Mouse (Mus musculus) layer of hippocampus, adult 18-20 months (tissue): ENCODE data around the gene Pde11a. TPM values are rescaled to one million over a fixed set of nuclear protein-coding genes. Genes with fewer than 3 reads are reported as not detected.

Source experiments
- DNase-seq, 2 experiments: peaks; one replicate each; pipeline ENCODE4 v3.0.0; 2022; ENCODE audit warnings: low spot score in 2 of 2
- total RNA-seq, 2 experiments: library from RNA; stranded (reverse); gene quantifications; 2 replicates each; pipeline ENCODE4 v1.2.3; 2021

The Pde11a gene
- total RNA-seq, 2 experiments from 2014 or later, result 18.5 to 21.6 TPM

DNA sequence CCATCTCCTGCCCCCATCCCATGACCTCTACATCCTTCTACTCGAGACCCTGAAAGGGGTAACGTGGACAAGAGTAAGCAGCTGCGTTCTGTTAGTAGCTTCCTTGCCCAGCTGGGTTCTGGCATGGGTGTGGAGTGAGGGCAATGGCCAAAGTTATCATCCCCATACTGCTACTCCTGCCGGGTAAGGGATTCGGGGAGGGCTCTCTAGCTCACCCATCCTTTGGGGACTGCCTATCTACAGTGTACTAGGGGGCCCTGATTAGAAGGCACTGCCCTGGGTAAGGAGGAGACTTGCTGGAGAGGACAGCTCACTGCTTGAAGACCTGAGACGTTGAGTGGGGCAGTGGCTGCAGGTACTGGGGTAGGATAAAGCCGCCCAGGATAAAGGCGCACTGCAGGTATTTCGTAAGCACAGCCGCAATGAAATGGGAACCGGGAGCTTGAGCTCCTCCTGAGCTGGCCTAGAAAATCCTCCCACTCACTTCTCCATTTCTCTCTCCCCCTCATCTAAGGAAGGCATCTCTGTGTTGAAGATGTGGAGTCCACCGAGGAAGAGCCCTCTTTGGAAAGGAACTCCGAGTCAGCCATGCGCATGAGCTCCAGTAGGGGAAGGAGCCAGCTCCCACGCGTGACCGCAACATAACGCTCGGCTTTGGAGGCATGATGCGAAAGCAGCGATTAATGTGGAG lies 15.2 kb downstream of the Pde11a start:
- DNase-seq, result no peak

DNA sequence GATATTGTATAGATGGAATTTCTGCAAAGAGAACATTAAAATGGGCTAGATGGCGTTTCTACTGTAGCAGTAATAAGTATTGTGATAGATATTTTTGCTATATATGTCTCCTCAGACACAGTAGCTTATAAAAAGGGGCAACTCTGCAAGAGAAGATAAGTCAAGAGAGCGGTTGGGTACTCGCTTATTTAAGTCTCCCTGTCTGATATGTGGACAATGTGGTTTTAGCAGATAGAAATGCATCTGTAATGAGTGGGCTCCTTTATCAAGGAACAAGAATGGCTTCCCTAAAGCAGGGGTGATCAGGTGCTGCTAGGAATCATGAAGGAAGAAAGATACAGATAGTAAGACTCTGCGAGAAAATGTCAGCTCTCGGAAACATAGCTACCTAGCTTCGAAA lies 18.2 kb downstream of the Pde11a start:
- DNase-seq, result no peak

DNA sequence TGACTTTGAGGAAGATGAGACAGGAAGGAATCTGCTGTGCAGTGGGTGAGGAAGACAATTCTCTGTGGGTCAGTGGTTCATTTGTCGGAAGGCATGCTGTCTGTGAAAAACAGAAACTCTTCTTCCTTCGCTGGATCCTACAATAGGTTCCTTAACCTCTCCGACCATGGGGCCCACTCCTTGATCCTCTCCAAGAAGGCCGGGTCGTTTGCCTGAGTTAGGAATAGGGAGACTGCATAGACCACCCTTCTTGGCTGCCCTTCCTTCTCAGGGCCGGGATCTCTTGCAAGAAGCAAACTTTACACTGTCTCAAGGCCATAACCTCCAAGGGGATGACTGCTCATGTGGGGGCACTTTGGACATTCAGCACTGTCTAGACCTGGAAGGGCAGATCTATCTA lies 19.3 kb downstream of the Pde11a start:
- no peak for DNase-seq

DNA sequence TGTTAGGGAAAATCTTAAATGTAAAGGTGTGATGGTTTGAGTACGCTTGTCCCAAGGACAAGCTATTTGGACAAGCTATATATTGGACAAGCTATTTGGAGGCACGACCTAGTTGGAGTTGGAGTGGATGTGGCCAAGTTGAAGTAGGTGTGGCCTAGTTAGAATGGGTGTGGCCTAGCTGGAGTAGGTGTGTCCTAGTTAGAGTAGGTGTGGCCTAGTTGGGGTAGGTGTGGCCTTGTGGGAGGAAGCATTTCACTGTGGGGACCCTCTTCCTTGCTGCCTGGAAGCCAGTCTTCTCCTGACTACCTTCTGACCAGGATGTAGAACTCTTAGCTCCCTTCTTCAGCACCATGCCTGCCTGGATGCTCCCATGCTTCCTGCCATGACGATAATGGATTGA lies 50.9 kb downstream of the Pde11a start:
- DNase-seq, result no peak

DNA sequence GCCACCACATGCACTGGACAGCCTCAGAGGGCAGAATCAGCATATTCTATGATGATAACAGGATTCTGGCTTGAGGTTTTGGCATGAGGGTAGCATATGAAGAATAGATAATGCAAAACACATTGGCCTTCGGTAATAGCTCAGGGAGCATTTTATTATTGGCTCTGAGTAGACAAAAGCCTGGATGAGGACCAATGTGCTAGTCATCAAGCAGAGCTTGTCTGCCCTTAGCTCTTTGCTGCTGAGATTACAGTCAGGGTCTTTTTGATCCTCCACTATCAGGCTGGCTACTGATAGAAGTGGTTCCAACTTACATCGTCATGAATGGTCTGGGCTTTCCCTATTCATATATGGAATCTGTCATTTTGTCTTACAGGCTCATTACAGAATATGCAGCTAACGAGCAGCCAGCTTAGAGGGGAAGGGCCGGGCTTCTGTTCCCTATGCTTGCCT lies 52.3 kb downstream of the Pde11a start:
- peak in 1 of 2 experiments; percentile 38 for DNase-seq

DNA sequence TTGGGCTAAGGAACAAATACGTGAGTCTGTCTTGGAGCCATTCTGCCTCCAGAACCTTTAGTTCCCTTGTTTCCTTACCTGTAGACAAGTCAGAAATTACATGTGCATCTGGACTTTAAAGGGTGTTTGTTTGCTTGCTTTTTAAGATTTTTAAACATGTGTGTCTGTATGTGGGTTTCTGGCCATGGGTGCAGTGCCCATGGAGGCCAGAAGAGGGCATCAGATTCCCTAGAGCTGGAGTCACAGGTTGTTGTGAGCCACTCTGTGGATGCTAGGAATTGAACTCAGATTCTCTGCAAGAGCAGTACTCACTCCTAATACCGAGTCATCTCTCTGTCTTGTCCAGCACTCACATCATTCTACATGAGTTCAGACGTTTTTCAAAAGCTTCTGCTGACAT lies 53.4 kb downstream of the Pde11a start:
- no peak for DNase-seq

DNA sequence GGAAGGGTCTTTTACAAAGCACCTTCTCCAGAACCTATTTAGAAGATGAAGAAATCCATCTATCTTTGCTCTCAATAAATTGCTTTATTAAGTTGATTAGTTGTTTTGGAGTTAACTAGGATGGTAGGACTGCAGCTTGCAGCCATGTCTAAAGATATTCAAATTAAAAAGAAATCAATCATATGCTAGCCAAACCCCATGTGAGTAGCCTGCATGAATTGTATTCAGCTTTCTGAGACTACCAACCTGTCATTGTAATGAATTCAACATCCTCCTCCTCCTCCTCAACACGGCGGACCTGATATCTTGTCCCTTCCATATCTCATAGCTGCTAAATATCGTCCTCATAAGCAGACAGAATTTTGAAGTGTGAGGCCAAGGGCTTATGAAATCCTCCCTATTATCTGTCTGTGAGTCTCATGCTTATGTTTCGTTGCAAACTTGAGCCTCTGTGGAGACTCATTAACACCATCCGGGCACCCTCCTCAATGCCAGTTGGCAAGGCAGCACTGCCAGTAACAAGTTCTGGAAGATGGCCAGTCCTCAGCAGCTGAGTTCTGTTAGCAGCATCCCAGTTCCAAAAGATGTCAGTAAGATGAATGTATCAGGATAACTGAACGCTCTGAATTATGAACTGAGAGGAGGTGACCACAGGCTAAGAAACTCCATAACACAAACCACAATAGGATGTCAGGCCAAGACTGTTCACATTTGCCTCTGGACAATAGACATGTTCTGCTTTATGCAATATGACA lies 55.0 kb downstream of the Pde11a start:
- peak; percentile 87 to 94 for DNase-seq

DNA sequence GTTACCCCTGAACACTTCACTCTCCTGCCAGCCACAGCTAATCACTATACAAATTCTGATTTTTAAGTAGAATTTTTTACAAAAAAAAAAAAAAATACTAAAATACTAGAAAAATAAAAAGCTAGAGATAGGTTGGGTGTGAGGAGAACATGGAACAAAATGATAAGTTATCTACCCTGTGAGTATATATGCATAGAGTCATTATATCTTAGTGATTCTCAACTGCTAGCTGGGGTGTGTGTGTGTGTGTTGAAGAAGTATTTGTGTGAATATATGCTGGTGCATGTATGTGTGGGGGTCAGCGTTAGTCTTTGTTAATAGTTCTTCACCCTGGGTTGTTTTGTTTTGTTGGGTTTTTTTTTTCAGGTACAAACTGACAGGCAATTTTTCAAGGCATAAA lies 69.1 kb downstream of the Pde11a start:
- no peak for DNase-seq

DNA sequence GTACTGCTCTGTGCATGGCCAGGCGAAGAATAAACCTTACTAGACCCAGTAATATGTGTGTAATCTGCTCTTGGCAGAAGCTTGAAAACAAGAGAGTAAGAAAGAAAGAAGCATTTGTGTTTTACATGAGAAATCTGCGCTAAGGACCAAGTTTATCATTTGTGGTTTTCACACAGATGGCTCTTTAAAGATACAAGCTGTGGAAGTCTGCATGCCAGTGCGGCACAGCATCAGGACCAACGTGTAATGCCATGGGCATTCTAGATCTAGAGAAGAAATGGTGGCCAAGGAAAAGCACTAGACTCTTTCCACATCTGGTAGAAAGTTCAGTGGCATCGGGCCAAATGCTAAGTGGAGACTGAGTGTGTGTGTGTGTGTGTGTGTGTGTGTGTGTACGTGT lies 71.2 kb downstream of the Pde11a start:
- DNase-seq, result peak in 1 of 2 experiments; percentile 47

DNA sequence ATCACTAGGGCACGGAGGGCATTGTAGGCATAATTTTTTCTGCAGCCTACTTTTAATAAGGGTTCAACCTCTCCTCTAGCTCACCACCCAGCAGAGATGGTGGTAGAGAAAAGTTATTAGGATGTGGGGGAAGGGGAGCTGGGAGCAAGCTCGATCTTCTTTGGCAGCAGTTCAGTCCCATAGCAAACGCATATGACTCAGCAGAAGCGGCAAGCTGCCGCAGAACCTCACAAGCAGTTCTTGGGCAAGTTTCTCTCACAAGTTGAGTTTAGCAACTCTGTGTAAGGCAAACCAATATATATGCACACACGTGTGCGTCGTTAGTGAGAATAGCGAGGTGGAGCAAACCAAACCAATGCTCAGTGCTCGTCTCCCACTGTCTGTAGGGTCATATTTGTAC lies 72.0 kb downstream of the Pde11a start:
- DNase-seq, result peak; percentile 35 to 74

DNA sequence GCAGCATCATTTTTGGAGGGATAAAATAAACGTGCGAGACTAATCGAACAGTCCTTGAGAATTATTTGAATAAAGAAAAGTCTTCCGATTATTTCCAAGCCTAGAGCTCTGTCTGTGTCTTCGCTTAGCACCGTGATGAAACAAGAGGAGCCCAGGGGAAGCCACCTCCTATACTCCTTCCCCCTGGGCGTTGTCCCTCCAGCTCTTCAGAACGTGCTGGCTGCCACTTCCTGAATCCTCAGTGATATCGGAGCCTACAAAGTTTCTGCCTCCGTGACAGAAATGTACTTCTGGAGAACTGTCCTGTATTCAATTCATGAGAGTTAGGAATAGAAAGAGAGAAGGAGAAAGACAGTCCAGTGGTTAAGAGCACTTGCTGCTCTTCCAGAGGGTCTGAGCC lies 74.3 kb downstream of the Pde11a start:
- no peak for DNase-seq

DNA sequence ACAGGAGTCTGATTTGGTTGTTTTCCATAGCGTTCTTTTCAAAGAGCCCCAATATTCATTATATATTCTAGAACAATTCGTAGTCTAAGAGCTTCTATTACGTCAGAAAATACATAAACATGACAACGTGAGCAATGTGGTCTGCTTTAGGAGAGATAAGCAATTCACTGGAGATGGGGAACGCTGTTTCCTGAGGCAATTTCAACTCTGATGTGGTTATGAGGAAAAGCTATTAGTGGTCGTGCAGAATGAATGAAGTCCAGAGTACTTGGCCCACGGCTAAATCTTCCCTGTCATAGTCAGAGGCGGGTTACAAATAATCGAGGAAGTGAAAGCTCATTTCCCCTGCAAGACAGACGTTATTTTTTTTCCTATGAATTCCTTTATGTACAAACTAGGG lies 75.9 kb downstream of the Pde11a start:
- DNase-seq, result no peak

DNA sequence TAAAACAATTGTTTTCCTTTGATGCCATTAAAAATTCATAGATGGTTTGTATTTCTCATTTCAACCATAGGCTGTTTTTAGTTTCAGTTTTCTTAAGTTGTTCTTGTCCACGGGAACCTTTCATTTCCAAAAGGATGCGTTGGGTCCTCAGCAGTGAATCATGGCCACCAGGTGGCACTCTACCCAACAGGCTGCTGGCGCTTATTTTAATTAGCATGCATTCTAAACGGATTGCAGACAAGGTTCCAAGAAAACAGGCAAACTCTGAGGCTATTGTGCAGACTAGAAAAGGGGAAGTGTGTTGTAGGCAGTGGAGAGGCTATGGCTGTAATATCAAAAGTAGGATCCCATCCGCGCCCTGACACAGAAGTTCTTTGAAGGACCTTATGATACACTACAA lies 83.7 kb downstream of the Pde11a start:
- DNase-seq, result peak; percentile 38 to 89

DNA sequence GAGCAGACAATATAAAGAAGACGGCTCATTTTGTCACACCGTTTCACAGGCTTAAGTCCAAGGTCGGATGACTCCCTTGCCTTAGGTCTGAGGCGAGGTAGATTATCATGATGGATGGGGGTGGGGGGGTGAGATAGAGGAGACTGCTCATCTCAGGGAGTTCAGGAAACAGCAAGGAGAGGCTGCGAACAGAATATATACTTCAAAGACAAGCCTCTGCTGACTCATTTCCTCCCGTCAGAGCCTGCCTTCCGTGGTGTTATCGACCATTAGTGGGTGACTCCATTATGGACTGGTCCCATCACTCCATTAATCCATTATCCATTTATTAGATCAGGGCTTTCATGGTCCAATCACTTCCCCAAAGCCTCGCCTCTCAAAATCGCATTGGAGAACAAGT lies 87.2 kb downstream of the Pde11a start:
- DNase-seq, result no peak

DNA sequence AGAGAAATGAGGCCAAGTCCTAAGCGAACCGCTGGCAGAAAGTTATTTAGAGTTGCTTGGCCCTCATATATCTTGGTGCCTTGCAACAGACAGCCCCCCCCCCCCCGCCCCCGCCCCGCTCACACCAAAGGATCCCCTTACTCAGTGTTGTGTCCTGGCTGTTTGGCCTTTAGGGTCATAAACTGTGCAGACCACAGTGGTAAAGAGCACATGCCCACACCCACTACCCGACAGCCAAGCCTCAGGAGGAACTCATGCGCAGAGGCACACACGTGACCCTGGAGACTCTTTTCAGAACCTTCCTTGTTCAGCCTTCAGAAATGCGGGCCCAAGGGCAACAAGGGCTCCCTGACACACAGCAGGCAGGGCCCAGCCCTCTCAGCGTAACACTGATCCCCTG lies 90.3 kb downstream of the Pde11a start:
- DNase-seq, result no peak

DNA sequence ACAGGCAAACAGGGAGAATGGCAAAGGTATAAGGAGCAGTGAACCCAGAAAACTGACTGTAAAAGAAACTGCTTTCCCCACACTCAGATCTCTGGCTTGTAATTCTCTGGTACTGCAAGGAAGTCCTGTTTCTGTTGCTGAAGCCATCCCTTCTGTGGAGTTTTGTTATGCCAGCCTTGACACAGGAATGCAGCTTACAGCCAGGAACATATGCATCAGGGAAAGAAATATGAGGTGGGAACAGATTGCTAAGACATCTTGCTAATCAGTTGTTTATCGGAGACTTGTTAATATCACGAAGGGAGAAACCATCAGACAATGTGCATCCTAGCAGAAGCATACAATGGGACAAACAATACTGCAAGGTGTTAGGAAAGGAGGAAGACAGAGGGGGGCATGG lies 99.4 kb downstream of the Pde11a start:
- no peak for DNase-seq

DNA sequence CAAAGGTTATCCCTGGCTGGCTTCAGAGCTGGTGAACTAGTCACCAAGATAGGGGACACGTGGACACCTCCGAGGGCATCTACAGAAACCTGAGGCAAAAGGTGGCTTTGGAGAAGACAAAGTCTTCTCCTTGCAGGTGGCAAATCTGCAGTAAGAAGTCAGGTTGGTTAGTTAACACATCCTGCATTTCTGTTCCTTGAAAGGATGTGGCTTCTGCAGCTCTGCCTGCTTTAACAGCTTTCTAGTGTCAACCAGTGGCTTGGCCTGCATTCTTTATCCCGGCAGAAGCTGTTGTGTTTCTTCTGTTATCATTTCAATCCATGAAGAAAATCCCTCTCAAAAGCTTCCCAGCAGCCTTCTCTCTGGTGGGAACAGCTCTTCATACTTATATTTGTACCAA lies 100.1 kb downstream of the Pde11a start:
- no peak for DNase-seq

DNA sequence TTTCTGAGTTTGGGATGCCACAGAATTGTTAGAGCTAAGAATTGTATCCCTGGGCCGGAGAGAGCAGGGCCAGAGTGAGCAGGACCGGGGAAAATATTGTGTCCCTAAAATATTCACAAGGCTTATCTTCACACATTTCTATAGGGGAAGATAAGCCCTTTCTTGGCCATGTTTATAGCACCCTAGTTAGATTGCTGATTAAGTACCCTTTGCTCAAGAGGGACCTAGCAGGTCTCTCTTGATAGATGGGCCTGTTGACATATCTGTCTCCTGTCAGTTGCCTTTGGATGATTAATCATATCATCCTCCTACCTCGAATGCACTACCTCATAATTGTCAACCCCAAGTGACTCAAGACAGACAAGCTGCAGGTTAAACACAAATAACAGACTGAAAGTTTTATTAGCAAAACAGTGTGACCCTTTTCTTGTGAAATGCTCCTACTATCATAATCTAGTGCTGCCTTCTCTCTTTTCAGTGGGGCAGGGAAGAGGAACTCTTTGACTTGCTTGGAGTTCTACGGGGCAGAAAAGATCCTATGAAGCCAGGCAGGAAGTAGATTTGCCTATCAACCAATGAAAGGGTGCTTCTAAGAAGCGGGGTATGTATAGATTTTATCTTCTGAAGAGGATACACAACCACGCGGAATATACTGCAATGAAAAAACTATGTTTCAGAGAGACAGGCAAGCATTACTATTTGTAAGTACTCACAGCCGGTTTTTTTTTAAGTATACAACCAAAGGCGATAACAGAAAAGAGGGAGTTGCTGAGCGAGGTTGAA lies 100.7 kb downstream of the Pde11a start:
- DNase-seq, result no peak

DNA sequence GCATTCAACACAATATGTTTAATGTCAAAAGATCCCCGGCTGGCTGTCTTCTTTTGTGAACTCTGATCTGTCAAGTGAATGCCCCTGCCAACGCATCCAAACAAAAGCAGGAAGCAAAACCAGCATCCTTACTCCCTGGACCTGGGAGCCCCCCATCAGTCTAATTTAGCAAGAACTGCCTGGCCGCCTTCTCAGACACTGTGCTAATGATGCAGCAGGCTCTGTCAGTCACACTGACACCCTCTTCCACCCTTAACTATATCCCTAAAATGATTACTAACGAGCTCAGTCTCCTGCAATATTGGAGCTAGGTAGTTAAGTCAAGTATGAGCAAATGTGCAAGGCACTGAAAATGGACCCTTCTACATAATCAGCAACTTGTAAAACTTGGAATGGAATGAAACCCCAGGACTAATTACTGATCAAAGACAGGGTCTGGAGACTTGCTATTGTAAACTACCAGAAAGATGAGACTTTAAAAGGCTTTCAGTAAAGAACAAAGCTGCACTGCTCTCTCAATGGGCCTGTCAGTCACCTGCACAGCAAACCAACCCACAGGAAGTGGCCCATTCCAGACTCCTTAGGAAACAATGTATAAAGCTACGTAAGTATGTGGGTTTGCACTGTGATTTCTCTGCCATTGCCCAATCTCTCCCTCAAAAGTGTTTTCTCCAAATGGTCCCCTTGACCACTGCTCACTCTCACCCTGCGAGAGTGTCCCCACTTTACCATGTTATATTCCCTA lies 118.0 kb downstream of the Pde11a start:
- DNase-seq, result no peak

DNA sequence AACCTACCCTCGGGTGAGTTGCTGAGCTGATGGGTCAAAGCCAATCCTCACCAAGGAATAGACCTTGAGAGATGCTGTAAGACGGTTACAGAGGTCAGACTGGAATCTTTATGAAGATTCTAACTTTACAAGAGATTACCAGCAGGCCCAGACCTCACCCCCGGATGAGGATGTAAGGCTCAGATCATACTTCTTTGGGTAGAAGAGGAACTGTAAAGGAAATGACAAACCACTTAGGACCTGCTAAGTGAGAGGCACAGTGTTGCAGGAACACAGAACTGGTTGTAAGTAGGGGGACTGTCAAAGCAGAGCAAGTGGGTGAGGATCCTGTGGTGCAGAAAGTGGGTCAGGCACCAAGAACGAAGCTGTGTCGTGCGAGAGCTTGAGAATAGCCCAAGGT lies 119.0 kb downstream of the Pde11a start:
- DNase-seq, result no peak

DNA sequence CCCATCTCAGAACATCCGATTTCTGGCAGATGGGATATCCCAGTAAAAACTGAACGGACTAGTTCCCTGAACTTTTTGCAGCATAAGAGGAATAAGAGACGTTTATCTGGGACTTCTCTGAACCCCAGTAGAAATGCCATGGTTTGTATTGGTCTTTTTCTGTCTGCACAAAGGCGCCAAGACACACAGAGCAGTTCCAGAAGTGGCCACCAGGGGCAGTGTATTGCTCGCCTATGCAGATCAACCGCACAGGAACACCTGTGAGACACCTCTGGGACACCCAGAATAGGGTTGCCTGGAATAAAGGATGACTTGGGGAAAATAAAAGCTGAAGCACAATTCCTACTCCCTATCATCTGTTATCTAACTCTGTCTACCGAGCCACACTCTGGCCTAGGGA lies 122.4 kb downstream of the Pde11a start:
- no peak for DNase-seq
